In the genomic region with DNA sequence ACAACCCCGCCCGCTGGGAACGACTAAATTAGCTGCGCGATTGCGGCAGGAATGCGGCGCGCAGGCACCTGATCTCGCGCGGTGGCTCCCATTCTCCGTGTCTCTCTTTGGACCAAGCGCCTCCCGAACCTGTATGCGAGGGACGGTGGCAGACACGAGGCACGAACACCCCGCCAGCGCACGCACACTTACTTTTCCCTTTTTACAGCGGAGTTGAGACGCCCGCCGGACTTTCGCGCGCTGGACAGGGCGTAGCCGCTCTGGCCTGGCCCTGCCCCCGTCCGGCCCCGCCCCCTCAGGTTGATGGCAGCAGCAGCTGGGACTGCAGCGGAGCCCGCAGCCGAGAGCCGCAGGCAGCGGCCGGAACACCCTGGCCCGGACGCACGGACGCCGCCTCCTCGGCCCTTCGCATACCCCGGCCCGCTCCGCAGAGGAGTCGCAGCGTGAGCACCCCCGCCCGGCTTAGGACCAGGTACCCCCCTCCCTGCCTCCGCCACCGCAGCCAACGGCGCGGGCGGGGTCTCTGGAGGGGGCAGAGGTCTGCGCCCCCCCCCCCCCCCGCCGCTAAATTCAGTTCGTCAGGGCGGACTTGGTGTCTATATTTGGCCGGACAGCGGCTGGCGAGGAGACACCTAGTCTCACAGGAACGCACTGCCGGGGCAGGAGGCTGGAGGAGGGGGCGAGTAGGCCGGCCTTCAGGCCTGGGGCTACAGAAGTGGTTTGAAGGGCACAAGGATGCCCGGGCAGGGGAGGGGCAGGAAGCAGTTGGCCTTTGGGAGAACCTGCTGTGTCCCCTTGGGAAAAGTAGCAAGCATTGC, we compare ENCODE assay signal across 8 mouse cellular contexts. TPM values are rescaled to one million over a fixed set of nuclear protein-coding genes. Genes with fewer than 3 reads are reported as not detected.
DNase-seq lines count a peak whose midpoint lies in the region; ATAC-seq and TF ChIP-seq lines count a peak whose summit lies in the region.

A gene (plus strand): TSS at position 129 of the 818 bp plus-strand sequence.

- no peak within 1 kb of the TSS for H3K27ac ChIP-seq in intestine, embryonic 15.5 days
- H3K27ac ChIP-seq in liver, adult 2 months (replicated peaks; ENCODE audit: insufficient read depth, low read depth, low read length), result no peak within 1 kb of the TSS
- no peak within 1 kb of the TSS for H3K27ac ChIP-seq in midbrain, postnatal 0 days (ENCODE audit: low read depth, low read length)

- H3K9ac ChIP-seq in intestine, embryonic 15.5 days, result peak within 1 kb of the TSS; percentile 49
- peak within 1 kb of the TSS; percentile 58 for H3K9ac ChIP-seq in liver, adult 2 months (ENCODE audit: low read depth, low read length)
- H3K9ac ChIP-seq in midbrain, postnatal 0 days (replicated peaks; ENCODE audit: low read length, poor library complexity, severe bottlenecking), result peak within 1 kb of the TSS; percentile 56

- peak within 1 kb of the TSS; percentile 99 for H3K4me2 ChIP-seq in intestine, embryonic 15.5 days (replicated peaks)
- peak within 1 kb of the TSS; percentile 100 for H3K4me2 ChIP-seq in midbrain, postnatal 0 days (ENCODE audit: low read depth, low read length, poor library complexity, severe bottlenecking)

- no peak for TF ChIP-seq CTCF in liver, adult 2 months (IDR thresholded peaks at IDR 0.05; ENCODE audit: low read depth, low read length)
- TF ChIP-seq CTCF in midbrain, postnatal 0 days (IDR thresholded peaks at IDR 0.05), result no peak

- no peaks in the 10 kb centered on the region for H3K9me3 ChIP-seq in intestine, embryonic 15.5 days
- H3K9me3 ChIP-seq in midbrain, postnatal 0 days (ENCODE audit: low read length), result no peaks in the 10 kb centered on the region

- H3K4me1 ChIP-seq in intestine, embryonic 15.5 days (replicated peaks), result peaks cover 14% of the 10 kb centered on the region
- H3K4me1 ChIP-seq in liver, adult 2 months (ENCODE audit: control insufficient read depth, insufficient read depth, low read length), result peaks cover 6% of the 10 kb centered on the region; the same call in 1 of the 2 replicates
- peaks cover 3% of the 10 kb centered on the region; the same call in 1 of the 2 replicates for H3K4me1 ChIP-seq in midbrain, postnatal 0 days (ENCODE audit: insufficient read depth, low read length)

- no peaks in the 10 kb centered on the region for H3K79me2 ChIP-seq in liver, adult 2 months (ENCODE audit: control insufficient read depth, insufficient read depth, low read length)

- intact Hi-C loops in left cerebral cortex, postnatal 4 days (cut with DNase I), result loop anchor here (10.0 kb wide), 1 partner anchor 128 kb away; no protein-coding TSS in a partner anchor
- intact Hi-C loops in gastrocnemius, postnatal 36 days (cut with DNase I), result no loop called here

- WGBS in intestine, embryonic 15.5 days, result under 1% methylated on average over 71 of the region's 73 CpGs
- WGBS in liver, adult 2 months, result 2% methylated on average over 72 of the region's 73 CpGs
- WGBS in midbrain, postnatal 0 days, result 1% methylated on average over 63 of the region's 73 CpGs

- DNase-seq in left cerebral cortex, adult 18-20 months (ENCODE audit: low spot score in 2 of 2), result peak; percentile 53 to 58
- DNase-seq in left cerebral cortex, postnatal 4 days, result no peak
- DNase-seq in cerebellum, postnatal 25 days, result peak; percentile 58 to 79
- DNase-seq in gastrocnemius, postnatal 36 days, result peak; percentile 75 to 84
- peak; percentile 45 for DNase-seq in liver, adult 2 months (ENCODE audit: extremely low read depth, low read depth, low spot score)
- DNase-seq in midbrain, postnatal 0 days (ENCODE audit: low spot score), result peak; percentile 17
- peak; percentile 83 for DNase-seq in urinary bladder, postnatal 14 days (ENCODE audit: low spot score)

- no peak for TF ChIP-seq POLR2A in liver, adult 2 months (IDR thresholded peaks at IDR 0.05; ENCODE audit: extremely low read depth, insufficient read depth, low read length)

- H3K27me3 ChIP-seq in intestine, embryonic 15.5 days (replicated peaks), result peaks cover 51% of the 10 kb centered on the region
- peaks cover 3% of the 10 kb centered on the region; the same call in 1 of the 2 replicates for H3K27me3 ChIP-seq in liver, adult 2 months (ENCODE audit: control insufficient read depth, insufficient read depth, low read length)
- H3K27me3 ChIP-seq in midbrain, postnatal 0 days (ENCODE audit: insufficient read depth, low read length), result peaks cover 31% of the 10 kb centered on the region

- ATAC-seq in intestine, embryonic 15.5 days, result peak; percentile 81
- ATAC-seq in midbrain, postnatal 0 days (ENCODE audit: low FRiP score), result no peak

- peak within 1 kb of the TSS; percentile 53 for H3K4me3 ChIP-seq in intestine, embryonic 15.5 days (replicated peaks)
- peak within 1 kb of the TSS; percentile 68 for H3K4me3 ChIP-seq in liver, adult 2 months (ENCODE audit: insufficient read depth, low read depth, low read length)
- H3K4me3 ChIP-seq in midbrain, postnatal 0 days (ENCODE audit: low read depth, low read length), result peak within 1 kb of the TSS; percentile 57

- no peaks in the 10 kb centered on the region for H3K36me3 ChIP-seq in intestine, embryonic 15.5 days
- H3K36me3 ChIP-seq in liver, adult 2 months (ENCODE audit: control insufficient read depth, insufficient read depth, low read length), result no peaks in the 10 kb centered on the region
- H3K36me3 ChIP-seq in midbrain, postnatal 0 days (ENCODE audit: insufficient read depth, low read length), result no peaks in the 10 kb centered on the region

RNA-seq across cellular contexts. Expression of the gene that starts here (rescaled TPM):
- 10 to 100 TPM; 37.6 to 48.5 TPM for total RNA-seq in left cerebral cortex, adult 18-20 months (2021)
- total RNA-seq in left cerebral cortex, postnatal 4 days (2021), result 1 to 10 TPM; 2.2 to 3.7 TPM
- total RNA-seq in gastrocnemius, postnatal 36 days (2021), result 100 to 1,000 TPM; 140 to 181 TPM
- 0.06 TPM in 1 of 2 replicates, not detected in the other for polyA plus RNA-seq in intestine, embryonic 15.5 days (2015; fragmentation: Nextera tagmentation; extraction: Ambion mirVana)
- 0.07 and 0.09 TPM in 2 replicates for total RNA-seq in liver, adult 2 months (2014; rRNA removed)
- polyA plus RNA-seq in liver, adult 2 months (2012; rRNA removed), result 0.16 and 0.19 TPM in 2 replicates
- total RNA-seq in midbrain, postnatal 0 days (2014; rRNA removed), result 1.1 and 2.2 TPM in 2 replicates
- 0.65 and 0.70 TPM in 2 replicates for polyA plus RNA-seq in midbrain, postnatal 0 days (2015; fragmentation: Nextera tagmentation; extraction: Ambion mirVana)

Comparison
In these comparisons a context has a peak if more than half of its experiments do, and no peak if none do; other contexts are left out.
1. RNA of the gene that starts here (total RNA-seq): 140 to 181 TPM in gastrocnemius, postnatal 36 days and 37.6 to 48.5 TPM in left cerebral cortex, adult 18-20 months; 2.2 to 3.7 TPM in left cerebral cortex, postnatal 4 days, 1.1 to 2.2 TPM in midbrain, postnatal 0 days and 0.07 to 0.09 TPM in liver, adult 2 months; every median in the first group is over 4 times any median in the second.
2. Peak in ATAC-seq, H3K4me3 ChIP-seq, H3K9ac ChIP-seq and H3K4me2 ChIP-seq in intestine, embryonic 15.5 days; RNA of the gene not detected or under 1 TPM.
3. Peak in DNase-seq, H3K4me3 ChIP-seq and H3K9ac ChIP-seq in liver, adult 2 months; RNA of the gene not detected or under 1 TPM.
4. Peak in every context shown above with its lines, with median percentiles within 50 percentile points of each other: H3K4me3 ChIP-seq and H3K9ac ChIP-seq.